Mouse (Mus musculus): ENCODE data around the gene Trmt44. TPM values are rescaled to one million over a fixed set of nuclear protein-coding genes. Genes with fewer than 3 reads are reported as not detected.

Gene Trmt44
- 1 to 10 TPM; 1.5 to 1.6 TPM for total RNA-seq (2021)
- long read RNA-seq, experiment 1, partial matches to known transcripts = 0 of 1 reads
- long read RNA-seq, experiment 1, other reads (novel, unspliced or antisense) = 0 of 1 reads
- long read RNA-seq, experiment 2, partial matches to known transcripts = 0 of 1 reads
- long read RNA-seq, experiment 2, other reads (novel, unspliced or antisense) = 0 of 1 reads

GRCm38 (mm10) chr5:35574653-35575599 is at the start of gene Trmt44:
Trmt44 (minus strand) TSS chr5:35575070.
- peak; percentile 88 for DNase-seq

- DNase-seq = no peak
Observed at GRCm38 (mm10) chr5:35623831-35624230, 49.0 kb upstream of the Trmt44 start.

GRCm38 (mm10) chr5:35621114-35621513 is 46.2 kb upstream of the Trmt44 start:
- no peak for DNase-seq

GRCm38 (mm10) chr5:35616943-35617342 is 42.1 kb upstream of the Trmt44 start:
- no peak for DNase-seq

- DNase-seq = no peak
Observed at GRCm38 (mm10) chr5:35612722-35613121, 37.9 kb upstream of the Trmt44 start.

GRCm38 (mm10) chr5:35611900-35612299 is 37.0 kb upstream of the Trmt44 start:
- DNase-seq = peak; percentile 48

- DNase-seq = no peak
Observed at GRCm38 (mm10) chr5:35611170-35611569, 36.3 kb upstream of the Trmt44 start.

GRCm38 (mm10) chr5:35610381-35610780 is 35.5 kb upstream of the Trmt44 start:
- DNase-seq = no peak

- no peak for DNase-seq
Observed at GRCm38 (mm10) chr5:35609971-35610370, 35.1 kb upstream of the Trmt44 start.

- DNase-seq = peak; percentile 89
Observed at GRCm38 (mm10) chr5:35609381-35609780, 34.5 kb upstream of the Trmt44 start.

- no peak for DNase-seq
Observed at GRCm38 (mm10) chr5:35608559-35608958, 33.7 kb upstream of the Trmt44 start.

GRCm38 (mm10) chr5:35607784-35608183 is 32.9 kb upstream of the Trmt44 start:
- no peak for DNase-seq

GRCm38 (mm10) chr5:35606800-35607199 is 31.9 kb upstream of the Trmt44 start:
- DNase-seq = no peak

GRCm38 (mm10) chr5:35605355-35605754 is 30.5 kb upstream of the Trmt44 start:
- no peak for DNase-seq

- no peak for DNase-seq
Observed at GRCm38 (mm10) chr5:35601526-35601925, 26.7 kb upstream of the Trmt44 start.

- peak; percentile 42 for DNase-seq
Observed at GRCm38 (mm10) chr5:35600233-35600632, 25.4 kb upstream of the Trmt44 start.

- no peak for DNase-seq
Observed at GRCm38 (mm10) chr5:35596169-35597160, 21.6 kb upstream of the Trmt44 start.

- peak; percentile 50 for DNase-seq
Observed at GRCm38 (mm10) chr5:35595706-35596105, 20.8 kb upstream of the Trmt44 start.

GRCm38 (mm10) chr5:35594768-35595167 is 19.9 kb upstream of the Trmt44 start:
- no peak for DNase-seq

- DNase-seq = no peak
Observed at GRCm38 (mm10) chr5:35593272-35593671, 18.4 kb upstream of the Trmt44 start.

- no peak for DNase-seq
Observed at GRCm38 (mm10) chr5:35592824-35593223, 18.0 kb upstream of the Trmt44 start.

- no peak for DNase-seq
Observed at GRCm38 (mm10) chr5:35592081-35592736, 17.3 kb upstream of the Trmt44 start.
